Mouse (Mus musculus): ENCODE results near the gene Gm9745. TPM values are rescaled to one million over a fixed set of nuclear protein-coding genes. Genes with fewer than 3 reads are reported as not detected.
A peak's percentile ranks its signal among the peaks of the same experiment; 100 is the strongest.
"Not testable (repeated sequence)": the region's sequence is repeated elsewhere in the genome, so short reads cannot be mapped to it uniquely, and the experiment has no call there.

Gm9745 gene
- not detected in 2 replicates for polyA plus RNA-seq (2015; fragmentation: Nextera tagmentation; extraction: Ambion mirVana)

DNA sequence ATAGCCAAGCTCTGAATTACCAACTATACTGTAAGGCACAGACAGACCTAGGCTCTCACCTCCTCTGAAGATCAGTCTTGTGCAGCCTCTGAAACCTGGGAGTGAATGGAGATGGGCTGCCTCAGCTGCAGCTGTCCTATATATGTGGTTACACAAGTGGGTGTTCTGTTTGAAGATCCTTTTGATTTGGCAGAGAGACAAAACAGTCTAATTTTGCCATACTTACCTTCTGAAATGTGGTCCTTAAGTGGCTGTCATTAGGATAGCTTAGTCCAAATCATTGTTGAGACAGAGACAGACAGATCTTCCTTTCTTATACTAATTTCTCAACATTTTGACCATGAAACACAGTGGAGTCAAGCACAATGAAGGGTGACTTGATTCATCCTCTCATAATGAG lies at the start of gene Gm9745:
Gene Gm9745, minus strand, starts transcription at position 101 of the 400 bp plus-strand sequence.
- ATAC-seq (ENCODE audit: low read depth); H3K27me3 ChIP-seq (ENCODE audit: control insufficient read depth, insufficient read depth, low read depth, low read length); H3K4me3 ChIP-seq (ENCODE audit: low read depth, low read length): not testable (repeated sequence)

DNA sequence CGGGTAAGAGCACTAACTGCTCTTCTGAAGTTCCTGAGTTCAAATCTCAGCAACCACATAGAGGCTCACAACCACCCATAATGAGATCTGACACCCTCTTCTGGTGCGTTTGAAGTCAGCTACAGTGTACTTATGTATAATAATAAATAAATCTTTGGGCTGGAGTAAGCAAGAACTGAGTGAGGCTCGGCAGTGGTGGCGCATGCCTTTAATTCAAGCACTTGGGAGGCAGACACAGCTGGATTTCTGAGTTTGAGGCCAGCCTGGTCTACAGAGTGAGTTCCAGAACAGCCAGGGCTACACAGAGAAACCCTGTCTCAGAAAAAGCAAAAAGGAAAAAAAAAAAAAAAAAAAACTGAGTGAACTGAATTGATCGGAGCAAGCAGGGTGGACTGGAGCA lies 49.2 kb upstream of the Gm9745 start:
- not testable (repeated sequence) for H3K36me3 ChIP-seq (ENCODE audit: control insufficient read depth, insufficient read depth); H3K27me3 ChIP-seq (ENCODE audit: control insufficient read depth, insufficient read depth, low read depth, low read length); H3K9ac ChIP-seq (ENCODE audit: low read depth, low read length); H3K9me3 ChIP-seq (replicated peaks; ENCODE audit: control insufficient read depth, low read length); ATAC-seq (ENCODE audit: low read depth); H3K27ac ChIP-seq (ENCODE audit: low read length); H3K4me2 ChIP-seq (ENCODE audit: low read depth, low read length); H3K4me3 ChIP-seq (ENCODE audit: low read depth, low read length)
- 74% methylated on average over 5 of the region's 5 CpGs for WGBS (ENCODE audit: insufficient replicate concordance)
- peaks cover 22% of the 10 kb centered on the region for H3K4me1 ChIP-seq (ENCODE audit: control insufficient read depth, low read depth, low read length)

More for the DNA sequence above, at the start of gene Gm9745:
- not testable (repeated sequence) for H3K4me1 ChIP-seq (ENCODE audit: control insufficient read depth, low read depth, low read length); H3K36me3 ChIP-seq (ENCODE audit: control insufficient read depth, insufficient read depth); H3K27ac ChIP-seq (ENCODE audit: low read length); H3K4me2 ChIP-seq (ENCODE audit: low read depth, low read length); H3K9ac ChIP-seq (ENCODE audit: low read depth, low read length); H3K9me3 ChIP-seq (replicated peaks; ENCODE audit: control insufficient read depth, low read length)

DNA sequence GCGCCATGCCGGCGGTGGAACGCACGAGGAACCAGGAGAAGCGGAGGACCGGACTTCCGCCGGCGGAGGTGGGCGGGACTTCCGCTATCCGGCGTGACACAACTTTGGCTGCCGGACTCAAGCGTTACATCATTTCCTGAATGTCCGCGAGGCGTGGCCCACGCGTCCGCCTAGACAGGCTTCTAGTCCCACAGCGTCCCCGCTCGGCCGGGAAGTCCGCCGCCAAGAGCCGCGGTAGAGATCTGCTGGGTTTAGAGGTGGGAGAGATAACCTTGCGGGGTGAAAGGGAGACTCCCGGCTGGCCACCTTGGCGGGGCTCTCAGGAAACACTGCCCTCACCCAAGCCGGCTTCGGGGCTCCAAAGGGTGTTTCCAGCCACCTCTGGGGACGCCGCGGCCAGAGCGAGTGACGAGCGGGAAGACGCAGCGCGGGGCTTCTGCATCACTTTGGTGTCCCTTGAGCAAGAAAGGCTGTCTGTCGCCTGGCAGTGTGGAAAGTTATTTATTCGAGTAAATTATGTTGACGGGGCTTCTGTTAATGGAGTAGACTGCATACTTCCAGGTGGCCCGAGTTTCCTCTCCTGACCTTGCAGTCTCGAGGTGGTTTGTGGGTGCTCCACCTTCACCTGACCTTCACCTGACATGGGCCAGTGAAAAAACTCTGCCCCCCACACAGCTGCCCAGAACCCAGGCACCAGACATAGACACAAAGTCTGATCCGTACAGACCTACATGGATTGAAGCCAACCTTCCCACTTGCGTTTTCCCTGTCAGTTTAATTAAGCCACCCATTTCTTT lies 48.2 kb upstream of the Gm9745 start, which contains the start of gene Gtpbp4:
Gene Gtpbp4, minus strand, starts transcription at position 94 of the 797 bp plus-strand sequence.
- peak within 1 kb of the TSS; percentile 93 for H3K4me2 ChIP-seq (ENCODE audit: low read depth, low read length)
- no peaks in the 10 kb centered on the region for H3K27me3 ChIP-seq (ENCODE audit: control insufficient read depth, insufficient read depth, low read depth, low read length)
- 2% methylated on average over 51 of the region's 51 CpGs for WGBS (ENCODE audit: insufficient replicate concordance)
- H3K9ac ChIP-seq (ENCODE audit: low read depth, low read length): peak within 1 kb of the TSS; percentile 97
- H3K9me3 ChIP-seq (replicated peaks; ENCODE audit: control insufficient read depth, low read length): no peaks in the 10 kb centered on the region
- peak within 1 kb of the TSS; percentile 97 for H3K27ac ChIP-seq (ENCODE audit: low read length)
- peaks cover 22% of the 10 kb centered on the region for H3K4me1 ChIP-seq (ENCODE audit: control insufficient read depth, low read depth, low read length)
- peak within 1 kb of the TSS; percentile 96 for H3K4me3 ChIP-seq (ENCODE audit: low read depth, low read length)
- peak; percentile 96 for ATAC-seq (ENCODE audit: low read depth)
- H3K36me3 ChIP-seq (ENCODE audit: control insufficient read depth, insufficient read depth): peaks cover 5% of the 10 kb centered on the region; the same call in 1 of the 2 replicates

DNA sequence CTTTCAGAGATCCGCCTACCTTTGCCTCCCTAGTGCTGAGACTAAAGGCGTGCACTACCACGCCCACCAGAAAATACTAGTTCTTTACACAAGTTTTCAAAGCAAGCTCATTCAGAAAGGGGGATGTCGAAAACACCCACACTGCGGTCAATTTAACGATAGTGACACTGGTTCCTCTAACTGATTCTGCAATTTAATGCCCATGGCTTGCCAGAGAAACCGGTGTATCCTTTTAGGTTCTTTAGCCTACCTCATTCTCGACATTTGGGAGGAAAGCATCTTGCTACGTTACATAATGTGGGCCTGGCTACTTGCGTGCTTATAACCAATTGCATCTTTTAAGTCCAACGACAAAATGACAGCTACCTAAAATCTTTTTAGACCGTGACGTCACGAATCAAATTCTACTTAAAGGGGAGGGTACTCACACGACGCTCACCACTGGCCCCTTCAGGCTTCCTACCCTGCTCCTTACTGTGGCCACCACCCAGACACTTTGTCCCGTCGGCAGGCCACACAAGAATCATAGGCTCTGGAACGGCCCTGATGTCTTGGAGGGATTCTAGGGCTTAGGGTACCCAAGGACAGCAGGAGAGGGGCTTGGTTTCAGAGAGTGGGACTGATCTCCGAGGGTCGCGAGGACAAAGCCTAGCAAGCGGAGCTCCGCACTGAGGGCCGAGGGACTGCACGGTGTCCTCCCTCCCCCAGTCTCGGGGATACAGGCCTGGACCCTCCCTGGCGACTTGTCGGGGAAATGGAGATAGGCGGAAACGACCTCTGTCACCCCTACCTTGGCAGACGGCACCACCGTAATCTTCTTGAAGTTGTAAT lies 47.3 kb upstream of the Gm9745 start:
- Histone ChIP-seq H3K4me2 (ENCODE audit: low read depth, low read length) (peak overlapping the region; percentile 93), H3K4me1 (ENCODE audit: control insufficient read depth, low read depth, low read length) (peaks cover 22% of the 10 kb centered on the region), H3K27me3 (ENCODE audit: control insufficient read depth, insufficient read depth, low read depth, low read length) (no peaks in the 10 kb centered on the region), H3K4me3 (ENCODE audit: low read depth, low read length) (peak overlapping the region; percentile 96), H3K27ac (ENCODE audit: low read length) (peak overlapping the region; percentile 71), H3K9ac (ENCODE audit: low read depth, low read length) (peak overlapping the region; percentile 77), H3K36me3 (ENCODE audit: control insufficient read depth, insufficient read depth) (peaks cover 8% of the 10 kb centered on the region; the same call in 1 of the 2 replicates), H3K9me3 (replicated peaks; ENCODE audit: control insufficient read depth, low read length) (no peaks in the 10 kb centered on the region)
- under 1% methylated on average over 33 of the region's 33 CpGs for WGBS (ENCODE audit: insufficient replicate concordance)
- peak; percentile 12 for ATAC-seq (ENCODE audit: low read depth)

DNA sequence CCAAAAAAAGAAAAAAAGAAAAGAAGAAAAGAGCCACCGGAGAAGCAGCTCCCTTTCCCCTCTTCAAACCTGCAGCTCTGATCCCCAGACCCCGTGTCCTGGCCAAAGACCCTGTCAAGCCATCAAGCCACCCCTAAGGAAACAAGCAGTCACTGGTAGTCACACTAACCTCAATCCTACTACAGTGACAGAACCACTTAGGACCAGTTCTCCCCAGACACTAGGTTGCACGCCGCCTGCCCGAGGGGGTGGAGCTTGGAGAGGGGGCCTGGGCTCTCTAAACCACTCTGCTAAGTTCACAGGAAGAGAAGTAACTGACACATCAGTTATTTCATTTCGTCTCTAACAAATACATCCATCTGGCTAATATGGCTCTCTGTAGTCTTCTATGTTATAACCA lies 44.2 kb upstream of the Gm9745 start:
- Histone ChIP-seq H3K4me1 (ENCODE audit: control insufficient read depth, low read depth, low read length) (peaks cover 17% of the 10 kb centered on the region), H3K4me2 (ENCODE audit: low read depth, low read length) (no peak overlapping the region), H3K36me3 (ENCODE audit: control insufficient read depth, insufficient read depth) (peaks cover 18% of the 10 kb centered on the region), H3K27me3 (ENCODE audit: control insufficient read depth, insufficient read depth, low read depth, low read length) (no peaks in the 10 kb centered on the region), H3K4me3 (ENCODE audit: low read depth, low read length) (no peak overlapping the region), H3K9me3 (replicated peaks; ENCODE audit: control insufficient read depth, low read length) (no peaks in the 10 kb centered on the region), H3K27ac (ENCODE audit: low read length) (no peak overlapping the region), H3K9ac (ENCODE audit: low read depth, low read length) (no peak overlapping the region)
- ATAC-seq (ENCODE audit: low read depth): no peak
- 76% methylated on average over 6 of the region's 6 CpGs for WGBS (ENCODE audit: insufficient replicate concordance)

DNA sequence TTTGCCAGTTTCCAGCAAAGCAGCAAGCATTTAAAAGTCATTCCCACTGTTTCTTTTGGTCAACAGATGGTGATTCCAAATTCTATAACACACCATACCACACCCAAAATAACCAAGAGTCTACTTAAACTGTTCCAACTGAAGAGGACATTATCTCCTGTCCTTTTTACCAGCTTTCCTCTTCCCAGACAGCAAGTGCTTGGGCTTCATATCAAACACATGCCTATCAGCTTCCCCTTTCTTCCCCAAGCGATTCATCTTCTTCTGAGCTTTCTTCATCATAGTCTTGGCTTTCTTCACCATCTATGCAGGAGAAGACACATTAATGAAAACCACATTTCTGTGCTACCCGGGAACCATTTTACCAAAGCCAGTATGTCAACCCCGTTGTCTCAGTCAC lies 24.9 kb upstream of the Gm9745 start:
- Histone ChIP-seq H3K4me2 (ENCODE audit: low read depth, low read length) (no peak overlapping the region), H3K27ac (ENCODE audit: low read length) (no peak overlapping the region), H3K36me3 (ENCODE audit: control insufficient read depth, insufficient read depth) (peaks cover 54% of the 10 kb centered on the region), H3K9me3 (replicated peaks; ENCODE audit: control insufficient read depth, low read length) (no peaks in the 10 kb centered on the region), H3K4me1 (ENCODE audit: control insufficient read depth, low read depth, low read length) (no peaks in the 10 kb centered on the region), H3K4me3 (ENCODE audit: low read depth, low read length) (no peak overlapping the region), H3K27me3 (ENCODE audit: control insufficient read depth, insufficient read depth, low read depth, low read length) (no peaks in the 10 kb centered on the region), H3K9ac (ENCODE audit: low read depth, low read length) (no peak overlapping the region)
- ATAC-seq (ENCODE audit: low read depth): no peak
- 65% methylated on average over 3 of the region's 3 CpGs for WGBS (ENCODE audit: insufficient replicate concordance)

DNA sequence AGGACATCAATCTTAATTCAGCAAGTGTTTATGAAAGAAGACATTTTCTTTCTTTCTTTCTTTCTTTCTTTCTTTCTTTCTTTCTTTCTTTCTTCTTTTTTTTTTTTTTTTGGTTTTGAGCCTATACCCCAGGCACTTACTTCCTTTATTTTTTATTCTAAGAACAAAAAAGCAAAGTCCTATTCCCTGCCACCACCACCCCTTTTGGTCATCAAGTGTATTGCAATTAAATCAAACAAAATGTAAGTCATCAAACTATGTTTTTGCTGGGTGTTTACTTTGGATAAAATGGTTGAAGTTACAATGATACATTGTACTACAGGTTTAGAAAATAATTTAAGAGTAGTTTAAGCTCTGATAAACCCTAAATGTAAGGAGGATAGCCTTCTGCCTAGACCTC lies 24.3 kb upstream of the Gm9745 start:
- Histone ChIP-seq H3K4me2 (ENCODE audit: low read depth, low read length) (no peak overlapping the region), H3K4me3 (ENCODE audit: low read depth, low read length) (no peak overlapping the region), H3K36me3 (ENCODE audit: control insufficient read depth, insufficient read depth) (peaks cover 48% of the 10 kb centered on the region), H3K4me1 (ENCODE audit: control insufficient read depth, low read depth, low read length) (no peaks in the 10 kb centered on the region), H3K9ac (ENCODE audit: low read depth, low read length) (no peak overlapping the region), H3K27me3 (ENCODE audit: control insufficient read depth, insufficient read depth, low read depth, low read length) (no peaks in the 10 kb centered on the region), H3K9me3 (replicated peaks; ENCODE audit: control insufficient read depth, low read length) (no peaks in the 10 kb centered on the region), H3K27ac (ENCODE audit: low read length) (no peak overlapping the region)
- ATAC-seq (ENCODE audit: low read depth): no peak

DNA sequence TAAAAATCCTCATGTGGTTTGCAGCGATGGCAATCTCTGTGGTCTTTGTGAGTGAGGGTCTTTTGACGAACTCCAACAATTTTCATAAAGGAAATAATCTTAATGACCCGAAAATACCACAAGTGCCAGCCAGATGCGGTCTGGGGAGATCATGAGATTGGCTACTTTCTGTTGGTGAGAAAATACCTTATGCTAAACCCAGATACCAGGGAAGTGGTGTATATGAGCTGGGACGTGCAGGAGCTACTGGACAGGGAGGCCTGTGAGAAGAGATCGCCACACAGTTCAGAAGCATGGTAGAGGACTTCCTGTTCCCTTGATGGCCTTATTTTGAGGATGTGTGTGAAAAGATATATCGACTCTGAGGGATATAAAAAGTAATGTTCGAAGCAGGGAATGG lies 19.7 kb upstream of the Gm9745 start:
- no peak for ATAC-seq (ENCODE audit: low read depth)
- Histone ChIP-seq H3K36me3 (ENCODE audit: control insufficient read depth, insufficient read depth) (peaks cover 12% of the 10 kb centered on the region), H3K27me3 (ENCODE audit: control insufficient read depth, insufficient read depth, low read depth, low read length) (no peaks in the 10 kb centered on the region), H3K4me1 (ENCODE audit: control insufficient read depth, low read depth, low read length) (no peaks in the 10 kb centered on the region), H3K9me3 (replicated peaks; ENCODE audit: control insufficient read depth, low read length) (no peaks in the 10 kb centered on the region), H3K27ac (ENCODE audit: low read length) (no peak overlapping the region), H3K4me2 (ENCODE audit: low read depth, low read length) (no peak overlapping the region), H3K9ac (ENCODE audit: low read depth, low read length) (no peak overlapping the region), H3K4me3 (ENCODE audit: low read depth, low read length) (no peak overlapping the region)
- 60% methylated on average over 8 of the region's 8 CpGs for WGBS (ENCODE audit: insufficient replicate concordance)

DNA sequence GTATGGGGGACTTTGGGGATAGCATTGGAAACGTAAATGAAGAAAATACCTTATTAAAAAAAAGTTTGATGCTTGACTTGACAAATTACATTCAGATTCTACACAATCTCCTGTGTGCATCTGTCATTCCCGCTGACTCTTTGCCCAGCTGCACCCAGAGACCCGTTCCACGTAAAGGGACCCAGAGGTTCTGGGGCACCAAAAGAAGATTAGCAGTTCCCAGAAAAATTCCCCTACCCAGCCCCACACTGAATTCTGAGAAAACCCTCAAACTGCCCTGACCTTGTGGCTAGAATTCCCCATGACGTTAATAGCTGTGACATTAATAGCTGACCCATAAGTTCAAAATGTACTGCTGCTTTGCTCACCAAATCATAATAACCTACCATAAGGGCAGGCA lies 17.2 kb upstream of the Gm9745 start:
- no peak overlapping the region for H3K9ac ChIP-seq (ENCODE audit: low read depth, low read length)
- no peaks in the 10 kb centered on the region for H3K9me3 ChIP-seq (replicated peaks; ENCODE audit: control insufficient read depth, low read length)
- H3K27me3 ChIP-seq (ENCODE audit: control insufficient read depth, insufficient read depth, low read depth, low read length): no peaks in the 10 kb centered on the region
- H3K4me3 ChIP-seq (ENCODE audit: low read depth, low read length): no peak overlapping the region
- ATAC-seq (ENCODE audit: low read depth): no peak
- no peaks in the 10 kb centered on the region for H3K4me1 ChIP-seq (ENCODE audit: control insufficient read depth, low read depth, low read length)
- H3K4me2 ChIP-seq (ENCODE audit: low read depth, low read length): no peak overlapping the region
- no peak overlapping the region for H3K27ac ChIP-seq (ENCODE audit: low read length)
- WGBS (ENCODE audit: insufficient replicate concordance): 26% methylated on average over 5 of the region's 5 CpGs
- H3K36me3 ChIP-seq (ENCODE audit: control insufficient read depth, insufficient read depth): peaks cover 5% of the 10 kb centered on the region
